Mouse (Mus musculus): Measurements from ENCODE around the gene Unk.

The Unk gene

DNA sequence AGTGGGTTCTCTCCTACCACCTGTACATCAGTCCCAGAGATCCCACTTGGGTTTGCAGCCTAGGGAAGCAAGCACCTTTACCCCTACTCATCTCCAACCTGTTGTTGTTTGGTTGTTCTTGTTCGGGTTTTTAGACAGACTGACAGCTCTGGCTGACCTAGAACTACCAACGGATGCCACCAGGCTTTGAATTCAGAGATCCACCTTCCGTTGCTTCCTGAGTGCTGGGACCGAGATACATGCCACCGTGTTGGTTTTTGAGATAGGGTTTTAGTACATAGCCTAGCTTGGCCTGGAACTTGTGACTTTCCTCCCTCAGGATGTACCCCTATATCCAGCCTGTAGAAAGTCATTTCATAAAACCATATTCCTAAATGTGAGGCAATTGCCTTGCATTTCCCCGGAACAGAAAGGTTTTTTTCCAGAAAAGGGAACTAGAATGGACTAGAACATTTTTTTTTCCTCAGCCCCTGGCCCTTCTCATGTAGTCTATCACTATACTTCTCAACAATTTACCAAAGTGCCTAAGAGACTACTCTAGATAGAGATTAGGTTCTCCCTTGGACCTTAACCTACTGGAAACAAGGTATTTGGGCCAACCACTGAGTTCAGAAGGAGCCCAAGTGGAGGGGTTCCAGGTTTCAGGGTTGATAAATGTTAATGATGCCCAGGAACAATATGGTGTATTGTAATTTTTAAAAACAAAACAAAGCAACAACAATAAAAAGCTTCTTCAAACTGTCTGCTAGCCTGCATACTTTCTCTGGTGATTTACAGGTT is 846 bp upstream of the Unk start:
- DNase-seq (ENCODE audit: low read depth, low spot score) = no peak

- DNase-seq (ENCODE audit: low read depth, low spot score) = no peak
Observed at GRCm38 (mm10) chr11:116030898-116031845, 1.1 kb downstream of the Unk start.

DNA sequence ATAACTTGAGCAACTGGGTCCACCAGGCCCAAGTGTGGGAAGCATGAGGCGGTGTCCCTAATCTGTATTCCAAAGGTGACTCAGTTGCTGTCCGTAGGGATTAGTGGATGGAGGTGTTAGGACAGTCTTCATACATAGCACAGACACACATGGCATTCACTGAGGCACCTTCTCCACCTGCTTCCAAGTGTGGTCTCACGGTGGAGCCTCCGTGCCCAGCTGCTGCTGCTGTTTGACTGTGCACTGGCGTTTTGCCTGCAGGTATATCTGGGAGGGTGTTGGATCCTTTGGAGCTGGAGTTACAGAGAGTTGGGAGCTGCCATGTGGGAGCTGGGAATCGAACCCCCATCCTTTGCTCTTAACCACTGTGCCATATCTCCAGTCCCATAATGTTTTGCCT is 4.5 kb downstream of the Unk start:
- no peak for DNase-seq (ENCODE audit: low read depth, low spot score)

- no peak for DNase-seq (ENCODE audit: low read depth, low spot score)
Observed at GRCm38 (mm10) chr11:116036671-116037070, 6.5 kb downstream of the Unk start.

DNA sequence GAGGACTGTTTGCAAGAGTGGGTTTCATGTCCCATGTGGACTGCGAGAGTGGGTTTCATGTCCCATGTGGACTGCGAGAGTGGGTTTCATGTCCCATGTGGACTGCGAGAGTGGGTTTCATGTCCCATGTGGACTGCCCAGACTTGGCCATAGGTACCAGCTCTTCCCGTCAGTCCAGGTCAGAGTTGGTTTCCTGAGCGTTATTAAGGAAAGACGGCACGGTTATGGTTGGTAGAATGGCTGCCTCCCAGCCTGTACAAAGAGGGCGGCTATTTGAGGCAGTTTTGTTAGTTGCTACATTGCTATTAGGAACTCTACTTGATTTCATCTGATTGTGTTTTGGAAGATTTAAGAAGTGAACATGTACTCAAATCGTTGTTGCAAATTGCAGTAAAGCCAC is 7.7 kb downstream of the Unk start:
- DNase-seq (ENCODE audit: low read depth, low spot score) = no peak

GRCm38 (mm10) chr11:116040593-116040992 is 10.5 kb downstream of the Unk start:
- DNase-seq (ENCODE audit: low read depth, low spot score) = no peak

DNA sequence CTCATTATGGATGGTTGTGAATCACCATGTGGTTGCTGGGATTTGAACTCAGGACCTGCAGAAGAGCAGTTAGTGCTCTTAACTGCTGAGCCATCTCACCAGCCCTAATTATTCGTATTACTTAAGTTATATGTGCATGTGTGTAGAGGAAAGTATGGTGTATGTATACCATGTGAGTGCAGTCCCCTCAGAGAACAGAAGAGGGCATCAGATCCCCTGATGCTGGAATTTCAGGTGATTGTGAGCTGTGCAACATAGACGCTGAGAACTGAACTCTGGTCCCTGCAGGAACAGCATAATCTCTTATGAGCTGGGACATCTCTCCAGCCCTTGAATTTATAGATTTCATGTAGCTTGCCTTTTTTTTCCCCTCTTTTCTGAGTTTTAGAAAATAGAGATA is 11.7 kb downstream of the Unk start:
- DNase-seq (ENCODE audit: low read depth, low spot score) = no peak

- no peak for DNase-seq (ENCODE audit: low read depth, low spot score)
Observed at GRCm38 (mm10) chr11:116042372-116043138, 12.4 kb downstream of the Unk start.

GRCm38 (mm10) chr11:116043286-116043685 is 13.2 kb downstream of the Unk start:
- no peak for DNase-seq (ENCODE audit: low read depth, low spot score)

DNA sequence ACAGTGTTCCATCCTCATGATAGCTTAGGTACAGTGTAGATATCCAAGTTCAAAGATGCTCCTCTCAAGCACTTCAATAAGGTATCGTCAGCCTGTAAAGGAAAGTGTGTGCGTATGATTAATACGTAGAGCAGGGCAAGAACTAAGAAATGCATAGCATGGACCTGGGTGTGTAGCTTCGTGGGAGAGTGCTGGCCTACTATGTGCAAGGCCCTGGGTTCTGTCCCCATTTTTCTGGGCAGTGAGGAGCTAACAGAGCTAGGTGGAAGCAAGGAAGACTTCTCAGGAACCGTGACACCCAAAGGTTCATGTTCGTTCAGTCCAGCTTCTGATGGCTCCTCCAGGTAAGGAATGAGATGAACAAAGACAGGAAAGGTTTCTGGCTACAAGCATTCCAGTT is 15.1 kb downstream of the Unk start:
- DNase-seq (ENCODE audit: low read depth, low spot score) = no peak

DNA sequence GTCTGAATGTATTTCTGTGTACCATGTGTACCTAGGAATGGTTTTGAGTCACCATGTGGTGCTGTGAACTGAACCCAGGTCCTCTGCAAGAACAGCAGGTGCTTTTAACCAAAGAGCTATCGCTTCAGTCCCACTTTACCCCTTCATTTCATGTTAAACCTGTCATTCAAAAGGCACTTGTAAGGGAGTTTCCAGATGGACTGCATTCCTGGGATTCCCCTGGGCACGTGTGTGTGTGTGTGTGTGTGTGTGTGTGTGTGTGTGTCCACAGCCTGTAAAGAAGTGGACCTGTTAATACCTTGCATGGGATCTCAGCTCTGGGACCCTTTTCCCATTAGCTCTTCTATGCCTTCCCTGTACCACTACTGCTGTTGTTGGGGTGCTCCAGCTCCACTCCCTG is 19.5 kb downstream of the Unk start:
- no peak for DNase-seq (ENCODE audit: low read depth, low spot score)

DNA sequence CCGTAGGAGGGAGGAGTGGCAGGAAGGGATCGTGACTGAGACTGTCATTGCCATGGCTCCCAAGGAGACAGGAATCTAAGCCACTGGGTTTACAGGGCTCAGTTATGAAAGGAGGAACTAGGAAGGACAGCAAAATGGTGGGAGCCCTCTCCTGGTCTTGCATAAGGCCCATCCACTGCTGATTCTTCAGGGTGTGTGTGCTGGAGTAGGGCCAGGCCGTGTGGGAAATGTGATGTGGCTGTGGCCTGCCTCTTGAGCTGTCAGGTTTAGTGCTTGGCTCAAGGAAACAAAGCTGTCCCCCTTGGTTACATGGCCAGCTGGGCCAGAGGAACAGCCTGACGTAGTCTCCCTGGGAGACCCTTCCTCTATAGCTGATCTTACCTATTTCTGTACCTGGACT is 20.1 kb downstream of the Unk start:
- no peak for DNase-seq (ENCODE audit: low read depth, low spot score)

DNA sequence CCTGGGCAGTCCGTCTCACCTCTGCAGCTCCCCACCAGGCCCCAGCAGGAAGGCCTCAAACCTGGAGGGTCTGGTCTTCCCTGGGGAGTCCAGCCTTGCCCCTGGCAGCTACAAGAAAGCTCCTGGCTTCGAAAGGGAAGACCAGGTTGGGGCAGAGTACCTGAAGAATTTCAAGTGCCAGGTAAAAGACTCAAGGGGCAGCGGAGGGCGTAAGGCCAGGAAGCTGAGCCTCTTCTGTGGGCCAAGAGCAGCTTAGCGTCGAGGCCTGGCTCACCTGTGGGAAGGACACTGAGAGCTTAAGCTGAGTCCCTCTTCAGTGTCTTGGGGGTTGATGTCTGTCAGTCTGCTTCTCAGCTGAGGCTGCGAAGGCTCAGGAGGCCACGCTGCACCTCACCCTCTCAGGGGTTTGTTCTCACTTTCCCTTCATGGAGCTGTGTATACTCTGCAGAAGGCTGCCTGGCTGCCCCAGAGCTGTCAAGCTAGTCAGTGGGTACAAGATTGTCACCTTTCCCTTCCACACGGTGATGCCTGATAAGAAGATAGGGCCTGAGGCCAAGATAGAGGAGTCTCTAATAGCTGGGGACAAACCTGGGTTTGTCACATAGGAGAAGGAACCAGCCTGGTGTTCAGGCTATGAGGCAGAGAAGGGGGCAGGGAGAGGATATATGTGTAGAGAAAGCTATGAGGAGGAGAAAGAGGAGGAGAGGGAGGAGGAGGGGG is 23.5 kb downstream of the Unk start:
- no peak for DNase-seq (ENCODE audit: low read depth, low spot score)

DNA sequence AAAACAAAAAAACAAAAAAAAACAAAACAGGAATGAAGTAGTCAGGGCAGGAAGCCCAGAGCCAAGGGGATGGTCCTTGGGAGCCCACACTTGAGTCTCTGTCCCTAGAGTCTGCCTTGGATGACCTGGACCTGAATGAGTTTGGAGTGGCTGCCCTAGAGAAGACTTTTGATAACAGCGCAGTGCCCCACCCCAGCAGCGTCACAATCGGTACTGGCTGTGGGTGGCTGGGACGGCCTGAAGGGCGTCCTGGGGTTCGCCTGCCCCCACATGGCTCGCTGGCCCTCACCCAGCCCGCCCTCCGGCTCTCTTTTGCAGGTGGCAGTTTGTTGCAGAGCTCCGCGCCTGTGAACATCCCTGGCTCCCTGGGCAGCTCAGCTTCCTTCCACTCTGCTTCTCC is 25.8 kb downstream of the Unk start:
- DNase-seq (ENCODE audit: low read depth, low spot score) = no peak

DNA sequence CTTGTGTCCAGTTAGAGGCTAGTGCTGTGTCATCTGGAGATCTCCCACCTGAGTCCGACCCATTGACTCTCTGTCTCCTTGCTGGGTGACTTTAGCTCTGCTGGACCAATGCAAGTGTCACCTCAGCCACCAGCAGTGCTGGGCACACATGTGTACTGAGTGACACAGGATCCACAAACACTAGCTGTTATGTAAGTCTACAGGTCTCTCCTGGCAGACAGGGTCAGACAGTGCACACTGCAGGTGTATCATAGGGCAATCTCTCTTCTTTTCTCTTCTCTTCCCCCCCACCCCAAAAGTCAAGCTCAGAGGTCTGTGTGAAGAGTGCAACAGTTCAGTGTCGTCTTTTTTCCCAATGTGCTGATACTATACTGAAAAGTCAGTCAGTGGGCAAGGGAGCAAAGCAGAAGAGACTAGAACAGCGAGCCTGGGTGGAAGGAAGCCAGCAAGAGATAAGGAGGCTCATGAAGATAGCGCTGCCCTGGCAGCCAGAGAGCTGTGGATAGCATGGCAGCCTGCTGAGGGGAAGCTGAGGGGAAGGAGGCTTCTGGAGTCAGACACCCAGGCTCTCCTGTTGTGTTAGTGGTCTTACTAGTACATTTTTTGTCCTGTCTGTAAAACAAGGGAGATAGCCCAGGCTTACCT is 27.2 kb downstream of the Unk start:
- DNase-seq (ENCODE audit: low read depth, low spot score) = no peak

DNA sequence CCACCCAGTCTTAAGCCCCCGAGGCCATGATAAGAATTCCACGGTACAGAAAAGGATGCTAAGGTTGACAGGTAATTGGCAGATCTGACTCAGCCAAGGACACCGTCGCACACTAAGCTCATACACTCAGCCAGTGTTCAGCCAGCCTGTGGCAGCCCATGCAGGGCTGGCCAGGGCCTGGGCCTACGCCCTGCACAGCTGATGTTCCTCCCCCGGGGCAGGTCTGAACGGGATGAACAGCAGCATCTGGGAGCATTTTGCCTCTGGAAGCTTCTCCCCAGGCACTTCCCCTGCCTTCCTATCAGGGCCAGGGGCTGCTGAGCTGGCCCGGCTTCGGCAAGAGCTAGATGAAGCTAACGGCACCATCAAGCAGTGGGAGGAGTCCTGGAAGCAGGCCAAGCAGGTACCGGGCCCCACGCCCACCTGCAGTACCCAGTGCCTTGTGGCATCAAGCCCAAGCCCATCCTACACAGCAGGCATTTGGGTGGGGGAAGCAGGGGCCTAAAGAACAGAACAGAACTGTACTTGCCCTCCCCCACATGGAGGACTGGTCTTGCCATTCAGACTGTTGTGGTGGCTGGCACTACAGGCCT is 28.0 kb downstream of the Unk start:
- DNase-seq (ENCODE audit: low read depth, low spot score) = no peak

GRCm38 (mm10) chr11:116058868-116059690 is 29.0 kb downstream of the Unk start:
- no peak for DNase-seq (ENCODE audit: low read depth, low spot score)

DNA sequence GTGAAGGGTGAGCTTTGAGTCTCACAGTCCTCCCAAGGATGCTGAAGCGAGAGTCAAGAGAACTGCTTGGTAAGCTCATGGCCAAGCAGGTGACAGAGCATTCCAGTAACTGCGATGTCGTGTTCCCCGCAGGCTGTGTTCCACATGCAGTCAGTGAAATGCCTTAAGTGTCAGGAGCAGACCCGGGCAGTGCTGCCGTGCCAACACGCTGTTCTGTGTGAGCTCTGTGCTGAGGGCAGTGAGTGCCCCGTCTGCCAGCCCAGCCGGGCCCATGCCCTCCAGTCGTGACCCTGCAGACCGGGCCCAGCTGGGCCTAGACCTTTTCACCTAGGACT is 29.5 kb downstream of the Unk start:
- no peak for DNase-seq (ENCODE audit: low read depth, low spot score)

GRCm38 (mm10) chr11:116060596-116060995 is 30.5 kb downstream of the Unk start:
- DNase-seq (ENCODE audit: low read depth, low spot score) = no peak

All from telencephalon, adult 2 months (tissue).